Mouse (Mus musculus): ENCODE data around the gene Sptlc3.

Gene Sptlc3

DNA sequence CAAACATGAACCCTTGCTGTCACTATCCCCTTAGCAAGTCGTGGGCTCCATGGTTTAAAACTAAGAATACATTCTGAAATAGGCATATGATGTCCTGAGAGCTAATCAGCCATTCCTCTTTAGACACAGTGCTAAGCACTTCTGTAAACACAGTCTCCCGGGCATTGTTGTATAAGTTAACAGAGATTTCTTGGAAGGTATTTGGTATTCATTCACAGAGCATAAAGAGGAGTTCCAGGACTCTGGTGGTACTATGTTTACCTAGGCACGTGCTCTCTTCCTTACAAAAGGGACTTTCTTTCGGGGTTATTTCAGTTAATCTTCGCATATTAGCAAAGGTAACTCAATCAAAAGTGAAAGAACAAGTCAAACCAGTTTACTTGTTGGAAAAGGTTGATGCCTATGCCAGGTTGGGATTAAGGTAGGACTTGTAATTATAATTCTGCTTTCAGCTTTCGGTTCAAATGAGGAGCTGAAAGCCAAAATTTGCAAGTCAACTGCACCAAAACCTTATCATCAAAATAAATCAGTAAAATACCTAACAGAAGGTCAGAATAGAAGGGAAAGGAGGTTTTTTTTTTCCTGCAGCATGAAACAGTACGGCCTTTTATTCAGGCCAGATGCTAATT, 148.2 kb downstream of the Sptlc3 start:
- no peak for DNase-seq

DNA sequence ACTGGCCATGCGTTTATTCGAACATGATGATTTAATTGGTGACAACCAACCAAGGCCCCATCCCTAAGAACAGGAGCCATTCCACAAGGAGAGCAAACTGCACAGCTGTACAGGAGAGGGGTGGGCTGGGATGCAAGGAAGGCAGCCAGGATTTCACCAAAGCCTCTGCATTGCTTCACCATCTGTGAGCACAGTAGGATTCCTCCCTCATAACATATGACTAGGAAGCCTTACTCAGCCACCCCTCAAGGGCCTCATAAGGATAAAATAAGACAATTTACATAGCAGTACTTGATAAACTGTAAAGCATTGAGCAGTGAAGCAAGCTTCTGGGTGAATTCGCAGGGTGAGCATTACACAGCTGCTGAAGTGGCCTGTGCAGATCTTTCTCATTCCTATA, 155.8 kb downstream of the Sptlc3 start:
- no peak for DNase-seq

DNA sequence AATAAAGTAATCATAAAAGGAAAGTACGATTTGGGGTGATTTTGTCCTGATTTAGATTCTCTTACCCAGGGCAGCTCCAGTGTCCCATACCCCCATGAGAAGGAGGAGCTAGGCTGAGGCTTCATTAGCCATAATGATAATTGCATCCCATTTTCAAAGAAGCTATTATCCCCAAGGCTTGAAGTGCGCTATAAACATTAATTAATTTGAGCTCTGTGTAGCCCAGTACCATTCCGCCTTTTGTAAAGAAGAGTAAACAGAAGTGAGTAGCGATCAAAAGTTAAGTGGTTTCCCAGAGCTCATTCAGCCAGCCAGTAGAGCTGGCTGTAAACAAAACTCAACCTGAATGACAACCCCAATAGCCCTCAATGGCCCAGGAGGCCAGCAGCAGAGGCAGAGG, 163.0 kb downstream of the Sptlc3 start:
- DNase-seq = no peak

DNA sequence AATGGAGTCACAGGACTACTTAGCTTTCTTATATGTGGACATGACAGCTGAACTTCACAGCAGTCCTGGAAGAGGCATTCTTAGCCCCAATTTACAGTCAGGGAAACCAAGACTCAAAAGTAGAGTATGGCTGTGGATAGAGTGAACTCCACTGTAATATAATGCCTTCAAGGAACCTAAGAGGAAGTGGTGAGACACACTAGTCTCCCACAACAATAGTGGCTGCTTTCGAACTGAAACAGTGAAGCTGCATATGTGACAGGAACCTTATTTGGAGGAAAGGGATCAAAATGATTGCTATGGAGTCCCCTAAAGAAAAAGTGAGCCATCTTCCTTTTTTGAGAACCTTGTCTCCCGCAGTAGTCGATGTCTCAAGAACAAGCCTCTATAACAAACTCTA, 178.1 kb downstream of the Sptlc3 start:
- DNase-seq = no peak

DNA sequence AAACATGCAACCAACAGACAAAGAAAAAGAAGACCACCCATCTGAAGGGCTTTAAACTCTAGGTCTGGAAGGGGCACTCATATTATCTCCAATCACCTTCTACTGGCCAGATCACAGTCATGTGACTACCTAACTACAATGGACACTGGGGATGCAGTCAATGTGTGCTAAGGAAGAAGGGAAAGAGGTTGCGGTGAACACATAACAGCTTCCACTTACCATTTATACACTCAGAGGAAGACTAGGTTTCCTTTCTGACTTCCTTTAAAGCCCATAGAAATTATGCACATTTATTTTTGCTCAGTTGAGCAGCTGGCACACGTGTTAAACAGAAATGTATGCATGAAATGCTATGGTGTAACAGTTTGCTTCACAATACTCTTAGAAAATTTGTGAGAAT, 178.7 kb downstream of the Sptlc3 start:
- no peak for DNase-seq

DNA sequence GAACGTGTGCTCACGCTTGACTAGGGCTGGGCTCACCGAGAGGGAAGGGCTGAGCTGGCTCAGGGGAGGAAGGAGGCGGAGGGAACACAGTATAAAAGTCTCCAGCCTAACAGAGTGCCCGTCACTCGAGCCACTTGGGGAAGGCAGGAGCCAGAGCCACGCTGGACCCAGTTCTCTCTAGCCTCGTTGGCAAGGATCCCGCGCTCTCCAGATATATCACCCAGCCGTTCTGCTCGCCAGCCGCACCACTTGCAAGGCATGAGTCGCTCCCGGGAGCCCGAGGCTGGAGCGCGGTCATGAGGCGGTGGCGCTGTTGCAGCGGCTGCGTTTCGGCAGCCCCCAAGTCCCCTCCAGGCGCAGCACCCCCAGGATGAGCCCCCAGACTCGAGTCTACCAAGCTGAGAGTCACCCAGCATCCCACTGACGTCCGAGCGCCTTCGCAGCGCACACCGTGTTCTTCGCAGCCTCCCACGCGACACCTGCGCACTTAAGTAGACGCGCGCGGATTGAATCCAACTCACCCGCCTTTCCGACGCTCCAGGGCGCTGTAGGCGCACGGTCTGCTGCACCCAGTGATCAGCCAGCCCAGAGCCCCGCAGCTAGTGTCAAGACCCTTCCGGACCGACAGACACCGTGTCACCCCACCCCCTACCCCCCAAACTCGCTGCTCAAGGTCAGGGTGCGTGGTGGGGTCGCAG, 183.5 kb downstream of the Sptlc3 start:
- DNase-seq = peak; percentile 46

DNA sequence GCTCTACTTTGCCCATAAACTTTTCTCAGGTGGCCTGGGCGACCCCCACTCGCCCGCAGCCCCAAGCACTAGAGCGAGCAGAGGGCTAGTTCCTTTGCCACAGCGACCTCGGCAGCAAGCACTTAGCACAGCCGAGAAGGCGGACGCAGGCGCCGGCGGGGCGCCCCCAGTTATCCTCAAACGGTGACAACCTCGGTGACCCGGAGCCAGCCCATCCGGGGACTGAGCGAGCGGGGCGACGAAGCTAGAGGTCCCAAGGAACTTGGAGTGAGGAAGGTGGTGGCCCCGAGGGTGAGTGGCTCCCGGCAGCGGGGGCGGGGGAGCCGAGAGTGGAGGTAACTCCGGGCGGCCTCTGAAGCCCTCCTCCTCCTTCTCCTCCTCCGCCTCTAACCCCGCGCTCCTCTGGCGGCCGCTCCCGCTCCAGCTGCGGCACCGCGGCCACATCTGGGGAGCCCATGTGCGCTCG, 184.1 kb downstream of the Sptlc3 start, which contains the start of gene Ism1:
TSS of gene Ism1 (plus strand) at position 370 of the 466 bp plus-strand sequence.
- DNase-seq = peak; percentile 17

DNA sequence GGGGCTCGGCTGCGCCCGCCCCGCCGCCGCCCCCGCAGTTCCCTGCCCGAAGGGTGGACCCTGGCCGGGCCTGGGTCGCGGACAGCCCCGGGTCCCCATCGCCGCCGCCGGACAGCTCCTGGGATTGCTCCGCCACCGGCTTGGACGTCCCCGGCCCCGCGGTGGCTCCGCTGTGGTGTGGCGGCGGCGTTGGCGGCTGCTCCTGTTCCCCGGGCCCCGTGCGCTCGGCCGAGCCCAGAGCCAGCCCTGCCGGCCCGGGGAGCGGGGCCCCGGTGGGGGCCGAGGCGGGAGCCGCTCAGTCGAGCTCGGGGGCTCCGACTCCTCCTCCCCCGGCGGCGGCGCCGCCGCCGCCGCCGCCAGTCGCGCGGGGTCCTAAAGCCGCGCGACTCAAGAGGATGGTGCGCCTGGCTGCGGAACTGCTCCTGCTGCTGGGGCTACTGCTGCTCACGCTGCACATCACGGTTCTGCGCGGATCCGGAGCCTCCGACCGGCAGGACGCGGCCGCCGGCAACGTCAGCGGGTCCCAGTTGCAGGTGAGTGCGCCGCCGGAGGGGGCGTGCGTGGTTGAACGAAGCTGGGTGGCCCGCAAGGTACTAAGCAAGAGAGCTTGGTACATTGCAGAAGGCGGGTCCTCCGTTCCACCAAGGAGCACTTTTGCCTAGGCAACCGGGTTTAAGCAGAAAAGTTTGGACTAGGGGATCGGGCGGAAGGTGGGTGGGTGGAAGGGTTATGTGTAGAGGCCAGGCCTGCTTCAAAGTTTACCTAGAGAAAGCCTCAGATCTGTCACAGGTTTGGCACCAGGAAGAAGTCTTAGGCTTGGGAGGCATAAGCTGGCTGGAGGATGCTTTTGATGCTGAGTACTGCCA, 184.8 kb downstream of the Sptlc3 start:
- DNase-seq = peak; percentile 22

DNA sequence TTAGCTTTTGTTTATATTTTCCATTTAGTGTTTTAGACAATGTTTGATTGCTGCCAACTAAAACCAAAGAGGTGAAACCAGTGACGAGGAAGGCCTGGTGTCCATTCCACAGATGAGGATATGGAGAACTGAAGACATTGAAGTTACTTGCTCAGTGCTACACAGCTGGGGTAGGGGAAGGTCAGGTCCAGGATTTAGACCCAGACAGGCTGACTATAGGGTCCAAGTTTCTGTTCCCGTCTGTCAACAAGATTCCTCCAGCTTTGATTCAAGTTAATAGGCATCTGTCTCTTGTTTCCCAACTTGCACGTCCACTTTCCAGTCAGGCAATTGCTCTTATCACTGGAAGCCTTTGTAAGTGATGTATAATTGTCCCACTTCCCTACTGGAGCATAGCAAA, 188.8 kb downstream of the Sptlc3 start:
- no peak for DNase-seq
